Mouse (Mus musculus) forebrain, embryonic 14.5 days (tissue): ENCODE measurements around the gene Lrrc3. TPM values are rescaled to one million over a fixed set of nuclear protein-coding genes. Genes with fewer than 3 reads are reported as not detected.

ENCODE experiments used
- ATAC-seq: fragments of 200-750 bp; cut with Nextera tagmentation; 2 replicates; pipeline ENCODE4 v1.8.0; 2017; ENCODE audit warnings: mild to moderate bottlenecking, moderate library complexity
- DNase-seq: peaks from one replicate; pipeline ENCODE4 v3.0.0-alpha.2; 2015; ENCODE audit warnings: low spot score
- H3K27ac ChIP-seq: fragments of 300-500 bp; sonication (generic); 2 replicates; pipeline ENCODE4 v1.5.1; 2014; ENCODE audit warnings: low read depth, mild to moderate bottlenecking, control low read depth, low read length, moderate library complexity
- H3K27me3 ChIP-seq: fragments of 300-500 bp; sonication (generic); replicated peaks from 2 replicates; pipeline ENCODE4 v1.6.1; 2014; ENCODE audit warnings: low read length, control low read depth, mixed read lengths; ENCODE audit not compliant: control insufficient read depth, insufficient read depth
- H3K36me3 ChIP-seq: fragments of 300-500 bp; sonication (generic); 2 replicates; pipeline ENCODE4 v1.6.1; 2014; ENCODE audit warnings: low read length, control low read depth; ENCODE audit not compliant: control insufficient read depth, insufficient read depth
- H3K4me1 ChIP-seq: fragments of 300-500 bp; sonication (generic); 2 replicates; pipeline ENCODE4 v1.6.1; 2014; ENCODE audit warnings: antibody characterized with exemption, low read length, control low read depth; ENCODE audit not compliant: control insufficient read depth, insufficient read depth
- H3K4me2 ChIP-seq: fragments of 300-500 bp; sonication (generic); 2 replicates; pipeline ENCODE4 v1.6.1; 2014; ENCODE audit warnings: mild to moderate bottlenecking, control low read depth, low read length
- H3K4me3 ChIP-seq: fragments of 300-500 bp; sonication (generic); 2 replicates; pipeline ENCODE4 v1.5.1; 2014; ENCODE audit warnings: low read depth, low read length, control low read depth
- H3K9ac ChIP-seq: fragments of 300-500 bp; sonication (generic); 2 replicates; pipeline ENCODE4 v1.6.1; 2014; ENCODE audit warnings: mild to moderate bottlenecking, low read length, control low read depth, moderate library complexity
- H3K9me3 ChIP-seq: fragments of 300-500 bp; sonication (generic); replicated peaks from 2 replicates; pipeline ENCODE4 v1.6.1; 2016; ENCODE audit warnings: low read length, control low read depth, mixed read lengths; ENCODE audit not compliant: control insufficient read depth
- WGBS: fragments of 180-500 bp; shearing (Covaris S2); extraction: QIAGEN DNeasy Blood & Tissue Kit; methylation state at CpG from one replicate; pipeline ENCODE4 v1.1.7; 2014; 5-methylcytosine and 5-hydroxymethylcytosine counted together
- polyA plus RNA-seq: library from polyadenylated mRNA; unstranded; fragments of >200 nt; fragmentation: Nextera tagmentation; extraction: Ambion mirVana; gene quantifications from 2 replicates; pipeline ENCODE4 v1.2.1, GENCODE M21; 2014

Gene Lrrc3
- polyA plus RNA-seq, 1 experiment from 2014 or later = 6.4 TPM

DNA sequence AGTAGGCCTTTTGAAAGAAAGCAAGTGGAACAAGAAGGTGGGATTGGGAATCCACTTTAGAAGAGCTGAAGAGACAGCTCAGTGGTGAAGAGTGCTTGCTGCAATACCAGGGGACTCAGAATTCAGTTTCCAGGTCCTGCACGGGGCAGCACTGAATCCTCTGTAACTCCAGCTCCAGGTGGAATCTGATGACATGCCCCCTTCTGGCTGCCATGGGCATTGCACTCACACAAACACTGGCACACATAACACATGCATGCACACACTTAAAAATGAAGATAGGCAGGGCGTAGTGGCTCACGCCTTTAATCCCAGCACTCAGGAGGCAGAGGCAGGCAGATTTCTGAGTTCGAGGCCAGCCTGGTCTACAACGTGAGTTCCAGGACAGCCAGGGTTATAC, 19.8 kb downstream of the Lrrc3 start:
- 89% methylated on average over 5 of the region's 5 CpGs for WGBS
- ATAC-seq = no peak

DNA sequence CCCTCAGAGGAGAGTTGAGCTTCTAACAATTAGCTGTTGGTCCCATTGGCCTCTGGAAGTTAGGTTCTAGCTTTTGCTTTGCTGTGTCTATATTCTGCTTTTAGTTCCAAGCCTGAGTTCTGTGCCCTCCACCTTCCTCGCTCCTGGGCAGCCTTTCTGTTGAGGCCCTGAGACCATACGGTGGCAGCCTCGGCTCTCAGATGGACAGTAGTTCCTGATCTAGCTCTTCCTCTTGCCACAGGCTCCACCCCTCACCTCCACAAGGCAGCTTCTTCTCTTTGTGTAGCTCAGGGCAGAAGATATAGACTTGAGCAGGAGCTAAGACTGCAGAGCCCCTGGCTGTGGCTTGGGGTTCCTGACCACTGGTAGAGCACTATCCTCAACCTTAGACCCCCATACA, 22.0 kb downstream of the Lrrc3 start:
- H3K9me3 ChIP-seq = no peaks in the 10 kb centered on the region
- H3K27me3 ChIP-seq = no peaks in the 10 kb centered on the region
- no peak for DNase-seq
- no peak for ATAC-seq
- H3K36me3 ChIP-seq = no peaks in the 10 kb centered on the region
- no peaks in the 10 kb centered on the region for H3K4me1 ChIP-seq
- 87% methylated on average over 3 of the region's 3 CpGs for WGBS
- no peak overlapping the region for H3K9ac ChIP-seq
- H3K4me2 ChIP-seq = no peak overlapping the region
- no peak overlapping the region for H3K4me3 ChIP-seq
- H3K27ac ChIP-seq = no peak overlapping the region

More for the DNA sequence above, 19.8 kb downstream of the Lrrc3 start:
- Histone ChIP-seq H3K36me3 (no peaks in the 10 kb centered on the region), H3K4me3 (no peak overlapping the region), H3K4me1 (no peaks in the 10 kb centered on the region), H3K9ac (no peak overlapping the region), H3K4me2 (no peak overlapping the region), H3K27me3 (no peaks in the 10 kb centered on the region), H3K27ac (no peak overlapping the region), H3K9me3 (no peaks in the 10 kb centered on the region)
- DNase-seq = no peak

DNA sequence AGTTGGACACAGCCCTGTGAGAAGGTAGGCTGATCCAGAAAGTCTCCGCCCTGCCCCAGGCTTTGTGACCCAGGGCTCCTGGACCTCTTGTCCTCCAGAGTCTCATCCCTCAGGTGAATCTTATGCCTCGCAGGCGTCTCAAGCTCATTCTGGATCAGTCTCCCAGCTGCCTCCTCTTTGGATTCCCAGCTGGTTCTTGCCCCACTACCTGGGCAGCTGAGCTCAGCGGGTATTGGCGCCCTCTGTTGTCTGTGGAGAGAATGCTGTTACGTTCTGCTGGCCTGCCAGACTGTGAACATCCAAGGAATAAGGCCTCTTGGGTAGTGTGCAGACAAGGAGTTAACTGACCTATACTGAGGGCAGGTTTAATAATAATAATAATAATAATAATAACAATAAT, 23.4 kb downstream of the Lrrc3 start:
- no peaks in the 10 kb centered on the region for H3K9me3 ChIP-seq
- no peak overlapping the region for H3K4me2 ChIP-seq
- no peak overlapping the region for H3K27ac ChIP-seq
- no peaks in the 10 kb centered on the region for H3K36me3 ChIP-seq
- no peaks in the 10 kb centered on the region for H3K4me1 ChIP-seq
- ATAC-seq = no peak
- 64% methylated on average over 6 of the region's 6 CpGs for WGBS
- no peak for DNase-seq
- no peak overlapping the region for H3K4me3 ChIP-seq
- H3K27me3 ChIP-seq = no peaks in the 10 kb centered on the region
- H3K9ac ChIP-seq = no peak overlapping the region

DNA sequence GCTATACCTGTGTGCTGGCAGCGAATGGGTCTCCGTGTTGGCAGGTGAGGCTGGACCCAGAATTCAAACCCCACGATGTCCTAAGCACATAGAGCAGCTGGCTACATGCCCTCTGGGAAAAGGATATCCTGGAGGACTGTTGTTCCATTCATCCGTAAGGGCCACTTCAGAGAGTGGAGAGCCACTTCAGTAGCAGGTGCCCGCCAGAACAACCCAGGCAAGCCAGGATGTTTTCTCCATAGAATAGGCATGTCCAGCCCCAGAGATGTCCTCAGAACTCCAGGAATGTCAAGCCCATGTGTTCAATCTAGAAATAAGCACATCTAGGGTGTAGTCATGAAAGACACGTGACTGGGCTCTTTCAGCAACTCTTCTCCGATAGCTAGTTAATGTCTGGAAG, 32.7 kb downstream of the Lrrc3 start:
- 88% methylated on average over 7 of the region's 7 CpGs for WGBS
- no peaks in the 10 kb centered on the region for H3K27me3 ChIP-seq
- ATAC-seq = no peak

DNA sequence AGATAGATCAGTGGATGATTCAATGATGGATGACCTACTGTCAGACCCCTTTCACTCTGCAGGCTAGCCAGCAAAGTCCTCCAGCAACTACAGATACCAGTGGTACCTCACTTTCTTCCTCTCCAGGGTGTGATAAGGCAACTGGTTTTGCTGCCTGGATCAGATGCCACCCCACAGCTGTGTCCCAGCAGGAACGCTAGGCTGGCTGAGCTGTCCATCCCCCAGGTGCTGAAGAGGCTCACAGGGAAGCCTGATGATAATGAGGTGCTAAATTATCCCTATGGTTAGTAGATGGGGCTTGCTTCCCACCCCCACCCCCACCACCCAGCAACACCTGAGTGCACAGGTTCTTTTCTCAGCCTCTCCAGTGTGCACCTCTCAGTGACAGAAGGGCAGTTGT, 34.8 kb downstream of the Lrrc3 start:
- no peak overlapping the region for H3K9ac ChIP-seq
- no peaks in the 10 kb centered on the region for H3K36me3 ChIP-seq
- no peaks in the 10 kb centered on the region for H3K4me1 ChIP-seq
- H3K9me3 ChIP-seq = no peaks in the 10 kb centered on the region
- no peak overlapping the region for H3K27ac ChIP-seq
- 54% methylated on average over 1 of the region's 1 CpGs for WGBS
- DNase-seq (no peak), ATAC-seq (no peak)
- H3K4me2 ChIP-seq = no peak overlapping the region
- H3K4me3 ChIP-seq = no peak overlapping the region
- H3K27me3 ChIP-seq = no peaks in the 10 kb centered on the region

More for the DNA sequence above, 32.7 kb downstream of the Lrrc3 start:
- H3K4me3 ChIP-seq = no peak overlapping the region
- no peak overlapping the region for H3K9ac ChIP-seq
- no peak overlapping the region for H3K4me2 ChIP-seq
- no peaks in the 10 kb centered on the region for H3K4me1 ChIP-seq
- no peak for DNase-seq
- H3K9me3 ChIP-seq = no peaks in the 10 kb centered on the region
- no peaks in the 10 kb centered on the region for H3K36me3 ChIP-seq
- H3K27ac ChIP-seq = no peak overlapping the region

DNA sequence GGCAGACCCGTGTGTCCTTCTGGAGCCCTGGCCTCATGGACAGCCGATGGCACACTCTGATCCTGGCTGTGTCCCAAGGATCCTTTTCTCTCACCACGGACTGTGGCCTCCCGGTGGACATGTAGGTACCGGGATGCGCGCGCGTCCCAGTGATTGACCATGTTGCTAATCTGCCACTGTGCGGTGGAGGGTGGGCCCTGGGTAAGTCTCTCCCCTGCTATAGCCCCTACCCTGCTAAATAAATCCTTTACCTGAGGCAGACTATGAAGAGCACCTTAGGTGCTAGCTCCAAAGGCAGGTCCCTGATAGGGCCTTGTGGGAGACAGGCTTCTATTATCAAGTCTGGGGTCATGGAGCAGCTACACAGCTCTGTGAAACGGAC, 37.6 kb downstream of the Lrrc3 start:
- DNase-seq (no peak), ATAC-seq (no peak)
- Histone ChIP-seq H3K9me3 (no peaks in the 10 kb centered on the region), H3K4me1 (no peaks in the 10 kb centered on the region), H3K27me3 (no peaks in the 10 kb centered on the region), H3K4me3 (no peak overlapping the region), H3K4me2 (peak overlapping the region; percentile 24), H3K27ac (no peak overlapping the region), H3K36me3 (no peaks in the 10 kb centered on the region), H3K9ac (no peak overlapping the region)
- WGBS = 34% methylated on average over 11 of the region's 11 CpGs

DNA sequence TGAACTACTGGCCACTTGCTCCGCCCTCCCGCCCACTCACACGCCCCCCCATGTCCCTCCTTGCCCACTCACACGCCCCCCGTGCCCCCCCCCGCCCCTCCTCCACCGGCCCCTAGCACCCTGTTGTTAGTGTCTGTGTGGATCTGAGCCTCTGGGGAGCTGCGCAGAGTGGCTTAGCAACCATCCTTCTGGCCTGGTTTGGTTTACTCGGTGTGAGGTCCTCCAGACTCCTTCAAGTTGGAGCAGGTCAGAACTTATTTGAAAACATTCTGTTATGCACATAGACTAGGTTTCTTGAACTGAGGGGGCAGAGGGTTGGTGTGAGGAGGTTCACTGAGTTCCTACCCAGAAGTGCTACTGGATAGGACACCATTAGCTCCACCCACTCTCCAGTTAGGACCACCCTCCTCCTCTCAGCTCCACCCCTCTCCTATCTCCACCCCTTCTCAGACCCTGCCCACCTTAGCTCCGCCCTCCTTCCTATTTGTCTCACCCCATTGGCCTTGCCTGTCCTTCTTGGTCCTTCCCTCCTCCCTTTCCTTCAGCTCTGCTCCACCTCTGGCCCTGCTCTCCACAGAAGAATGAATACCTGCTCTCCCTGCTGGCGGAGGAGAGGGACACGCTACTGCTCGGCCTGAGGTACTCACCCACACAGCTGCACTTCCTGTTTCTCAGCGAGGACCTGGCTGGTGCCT, 38.1 kb downstream of the Lrrc3 start:
- Histone ChIP-seq H3K4me2 (peak overlapping the region; percentile 24), H3K4me3 (no peak overlapping the region), H3K9ac (no peak overlapping the region), H3K27ac (no peak overlapping the region), H3K9me3 (no peaks in the 10 kb centered on the region), H3K4me1 (no peaks in the 10 kb centered on the region), H3K36me3 (no peaks in the 10 kb centered on the region), H3K27me3 (no peaks in the 10 kb centered on the region)
- ATAC-seq (peak; percentile 55), DNase-seq (peak; percentile 11)
- 44% methylated on average over 14 of the region's 14 CpGs for WGBS

DNA sequence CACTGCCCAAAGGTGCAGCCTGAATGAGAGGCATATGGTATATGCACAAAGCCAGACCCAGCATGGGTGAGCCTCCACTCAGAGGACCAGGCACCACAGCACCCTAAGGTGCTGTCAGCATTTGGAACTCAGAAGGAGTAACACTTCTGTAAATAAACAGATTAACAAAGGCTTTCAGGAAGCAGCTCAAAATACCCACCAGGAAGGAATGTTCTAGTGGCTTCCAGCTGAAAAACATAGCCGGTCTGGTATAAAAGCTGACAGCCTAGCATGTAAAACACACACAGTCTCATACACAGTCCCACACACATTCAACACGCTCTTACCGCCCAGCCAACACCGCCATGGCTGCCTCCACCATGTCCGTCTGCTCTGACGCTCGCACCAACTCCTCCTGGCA, 40.7 kb downstream of the Lrrc3 start, which contains the start of gene Gm3285:
Gene Gm3285 (plus strand): TSS at position 301 of the 400 bp plus-strand sequence.
- Histone ChIP-seq H3K9me3 (no peaks in the 10 kb centered on the region), H3K27me3 (no peaks in the 10 kb centered on the region), H3K27ac (no peak within 1 kb of the TSS), H3K36me3 (no peaks in the 10 kb centered on the region), H3K4me1 (no peaks in the 10 kb centered on the region), H3K4me3 (no peak within 1 kb of the TSS), H3K9ac (no peak within 1 kb of the TSS), H3K4me2 (no peak within 1 kb of the TSS)
- ATAC-seq (no peak), DNase-seq (no peak)
- WGBS = 44% methylated on average over 7 of the region's 7 CpGs

DNA sequence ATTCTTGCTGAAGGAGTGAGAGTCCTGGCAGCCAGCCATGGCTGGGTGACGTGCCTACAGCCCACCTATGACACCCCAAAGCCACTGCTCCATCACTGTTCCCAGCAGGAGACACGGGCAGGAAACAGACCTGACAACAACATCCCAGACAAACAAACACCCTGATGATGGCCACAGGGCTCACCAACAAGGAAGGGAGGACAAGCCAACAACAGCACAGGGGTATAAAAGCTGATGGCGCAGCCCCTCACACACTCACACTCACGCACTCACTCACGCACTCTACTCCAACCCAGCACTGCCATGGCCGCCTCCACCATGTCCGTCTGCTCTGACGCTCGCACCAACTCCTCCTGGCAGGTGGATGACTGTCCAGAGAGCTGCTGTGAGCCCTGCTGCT, 49.8 kb downstream of the Lrrc3 start, which contains the start of gene Gm10318:
Gene Gm10318 (plus strand): TSS at position 301 of the 400 bp plus-strand sequence.
- no peaks in the 10 kb centered on the region for H3K4me1 ChIP-seq
- no peak within 1 kb of the TSS for H3K4me3 ChIP-seq
- no peak within 1 kb of the TSS for H3K4me2 ChIP-seq
- WGBS = 65% methylated on average over 9 of the region's 9 CpGs
- no peak within 1 kb of the TSS; the same call in 1 of the 2 replicates for H3K27ac ChIP-seq
- no peaks in the 10 kb centered on the region for H3K27me3 ChIP-seq
- DNase-seq = no peak
- no peak within 1 kb of the TSS for H3K9ac ChIP-seq
- no peaks in the 10 kb centered on the region for H3K36me3 ChIP-seq
- no peak for ATAC-seq
- H3K9me3 ChIP-seq = no peaks in the 10 kb centered on the region
